Mouse (Mus musculus): ENCODE data around the gene Hist1h4h. TPM values are rescaled to one million over a fixed set of nuclear protein-coding genes. Genes with fewer than 3 reads are reported as not detected.

Gene Hist1h4h
- polyA plus RNA-seq, 1 experiment from 2014 or later, result not detected

Other genes starting within 250 kb of the Hist1h4h start
- 57.7 TPM for gene Zfp322a, start 161.8 kb upstream of the Hist1h4h start, polyA plus RNA-seq (2014; fragmentation: Illumina TruSeq; extraction: RNeasy Lipid Tissue Mini Kit (QIAGEN cat#74804); ENCODE audit: low read depth, low replicate concordance)
- 2.4 TPM for gene Abt1, start 107.2 kb upstream of the Hist1h4h start, polyA plus RNA-seq (2014; fragmentation: Illumina TruSeq; extraction: RNeasy Lipid Tissue Mini Kit (QIAGEN cat#74804); ENCODE audit: low read depth, low replicate concordance)
- gene Btn1a1, start 65.1 kb upstream of the Hist1h4h start, polyA plus RNA-seq (2014; fragmentation: Illumina TruSeq; extraction: RNeasy Lipid Tissue Mini Kit (QIAGEN cat#74804); ENCODE audit: low read depth, low replicate concordance), result not detected
- gene Btn2a2, start 42.2 kb upstream of the Hist1h4h start, polyA plus RNA-seq (2014; fragmentation: Illumina TruSeq; extraction: RNeasy Lipid Tissue Mini Kit (QIAGEN cat#74804); ENCODE audit: low read depth, low replicate concordance), result not detected
- gene Hist1h2af, start 2.9 kb downstream of the Hist1h4h start, polyA plus RNA-seq (2014; fragmentation: Illumina TruSeq; extraction: RNeasy Lipid Tissue Mini Kit (QIAGEN cat#74804); ENCODE audit: low read depth, low replicate concordance), result not detected
- not detected for gene Hist1h3g, start 4.4 kb downstream of the Hist1h4h start, polyA plus RNA-seq (2014; fragmentation: Illumina TruSeq; extraction: RNeasy Lipid Tissue Mini Kit (QIAGEN cat#74804); ENCODE audit: low read depth, low replicate concordance)
- 1.2 TPM for gene Hist1h2bh, start 12.3 kb downstream of the Hist1h4h start, polyA plus RNA-seq (2014; fragmentation: Illumina TruSeq; extraction: RNeasy Lipid Tissue Mini Kit (QIAGEN cat#74804); ENCODE audit: low read depth, low replicate concordance)
- not detected for gene Hist1h3f, start 13.0 kb downstream of the Hist1h4h start, polyA plus RNA-seq (2014; fragmentation: Illumina TruSeq; extraction: RNeasy Lipid Tissue Mini Kit (QIAGEN cat#74804); ENCODE audit: low read depth, low replicate concordance)
- not detected for gene Hist1h4f, start 20.6 kb downstream of the Hist1h4h start, polyA plus RNA-seq (2014; fragmentation: Illumina TruSeq; extraction: RNeasy Lipid Tissue Mini Kit (QIAGEN cat#74804); ENCODE audit: low read depth, low replicate concordance)
- gene Hist1h1d, start 22.2 kb downstream of the Hist1h4h start, polyA plus RNA-seq (2014; fragmentation: Illumina TruSeq; extraction: RNeasy Lipid Tissue Mini Kit (QIAGEN cat#74804); ENCODE audit: low read depth, low replicate concordance), result 3.8 TPM
- gene Hist1h3e, start 31.3 kb downstream of the Hist1h4h start, polyA plus RNA-seq (2014; fragmentation: Illumina TruSeq; extraction: RNeasy Lipid Tissue Mini Kit (QIAGEN cat#74804); ENCODE audit: low read depth, low replicate concordance), result not detected
- gene Hist1h2ae, start 40.2 kb downstream of the Hist1h4h start, polyA plus RNA-seq (2014; fragmentation: Illumina TruSeq; extraction: RNeasy Lipid Tissue Mini Kit (QIAGEN cat#74804); ENCODE audit: low read depth, low replicate concordance), result not detected
- gene Hist1h2bg, start 40.3 kb downstream of the Hist1h4h start, polyA plus RNA-seq (2014; fragmentation: Illumina TruSeq; extraction: RNeasy Lipid Tissue Mini Kit (QIAGEN cat#74804); ENCODE audit: low read depth, low replicate concordance), result not detected
- gene Hist1h2bf, start 43.1 kb downstream of the Hist1h4h start, polyA plus RNA-seq (2014; fragmentation: Illumina TruSeq; extraction: RNeasy Lipid Tissue Mini Kit (QIAGEN cat#74804); ENCODE audit: low read depth, low replicate concordance), result not detected
- not detected for gene Hist1h2ad, start 43.3 kb downstream of the Hist1h4h start, polyA plus RNA-seq (2014; fragmentation: Illumina TruSeq; extraction: RNeasy Lipid Tissue Mini Kit (QIAGEN cat#74804); ENCODE audit: low read depth, low replicate concordance)
- 0.49 TPM for gene Hist1h3d, start 44.7 kb downstream of the Hist1h4h start, polyA plus RNA-seq (2014; fragmentation: Illumina TruSeq; extraction: RNeasy Lipid Tissue Mini Kit (QIAGEN cat#74804); ENCODE audit: low read depth, low replicate concordance)
- 0.40 TPM for gene Hist1h4d, start 50.5 kb downstream of the Hist1h4h start, polyA plus RNA-seq (2014; fragmentation: Illumina TruSeq; extraction: RNeasy Lipid Tissue Mini Kit (QIAGEN cat#74804); ENCODE audit: low read depth, low replicate concordance)
- gene Hist1h2be, start 90.1 kb downstream of the Hist1h4h start, polyA plus RNA-seq (2014; fragmentation: Illumina TruSeq; extraction: RNeasy Lipid Tissue Mini Kit (QIAGEN cat#74804); ENCODE audit: low read depth, low replicate concordance), result 17.8 TPM
- 7.7 TPM for gene Hist1h1e, start 91.5 kb downstream of the Hist1h4h start, polyA plus RNA-seq (2014; fragmentation: Illumina TruSeq; extraction: RNeasy Lipid Tissue Mini Kit (QIAGEN cat#74804); ENCODE audit: low read depth, low replicate concordance)
- gene Hist1h2ac, start 152.9 kb downstream of the Hist1h4h start, polyA plus RNA-seq (2014; fragmentation: Illumina TruSeq; extraction: RNeasy Lipid Tissue Mini Kit (QIAGEN cat#74804); ENCODE audit: low read depth, low replicate concordance), result 3.4 TPM
- gene Hist1h2bc, start 153.1 kb downstream of the Hist1h4h start, polyA plus RNA-seq (2014; fragmentation: Illumina TruSeq; extraction: RNeasy Lipid Tissue Mini Kit (QIAGEN cat#74804); ENCODE audit: low read depth, low replicate concordance), result 366 TPM
- not detected for gene Hist1h1t, start 164.8 kb downstream of the Hist1h4h start, polyA plus RNA-seq (2014; fragmentation: Illumina TruSeq; extraction: RNeasy Lipid Tissue Mini Kit (QIAGEN cat#74804); ENCODE audit: low read depth, low replicate concordance)
- gene Hist1h4c, start 167.4 kb downstream of the Hist1h4h start, polyA plus RNA-seq (2014; fragmentation: Illumina TruSeq; extraction: RNeasy Lipid Tissue Mini Kit (QIAGEN cat#74804); ENCODE audit: low read depth, low replicate concordance), result 6.6 TPM
- 29.7 TPM for gene Hfe, start 179.8 kb downstream of the Hist1h4h start, polyA plus RNA-seq (2014; fragmentation: Illumina TruSeq; extraction: RNeasy Lipid Tissue Mini Kit (QIAGEN cat#74804); ENCODE audit: low read depth, low replicate concordance)
- gene Hist1h1c, start 207.8 kb downstream of the Hist1h4h start, polyA plus RNA-seq (2014; fragmentation: Illumina TruSeq; extraction: RNeasy Lipid Tissue Mini Kit (QIAGEN cat#74804); ENCODE audit: low read depth, low replicate concordance), result 67.6 TPM
- gene Hist1h3c, start 214.6 kb downstream of the Hist1h4h start, polyA plus RNA-seq (2014; fragmentation: Illumina TruSeq; extraction: RNeasy Lipid Tissue Mini Kit (QIAGEN cat#74804); ENCODE audit: low read depth, low replicate concordance), result not detected
- gene Hist1h2bb, start 215.7 kb downstream of the Hist1h4h start, polyA plus RNA-seq (2014; fragmentation: Illumina TruSeq; extraction: RNeasy Lipid Tissue Mini Kit (QIAGEN cat#74804); ENCODE audit: low read depth, low replicate concordance), result not detected
- gene Hist1h2ab, start 220.1 kb downstream of the Hist1h4h start, polyA plus RNA-seq (2014; fragmentation: Illumina TruSeq; extraction: RNeasy Lipid Tissue Mini Kit (QIAGEN cat#74804); ENCODE audit: low read depth, low replicate concordance), result not detected
- gene Hist1h3b, start 221.2 kb downstream of the Hist1h4h start, polyA plus RNA-seq (2014; fragmentation: Illumina TruSeq; extraction: RNeasy Lipid Tissue Mini Kit (QIAGEN cat#74804); ENCODE audit: low read depth, low replicate concordance), result not detected
- not detected for gene Hist1h4b, start 226.0 kb downstream of the Hist1h4h start, polyA plus RNA-seq (2014; fragmentation: Illumina TruSeq; extraction: RNeasy Lipid Tissue Mini Kit (QIAGEN cat#74804); ENCODE audit: low read depth, low replicate concordance)
- not detected for gene Hist1h4a, start 230.2 kb downstream of the Hist1h4h start, polyA plus RNA-seq (2014; fragmentation: Illumina TruSeq; extraction: RNeasy Lipid Tissue Mini Kit (QIAGEN cat#74804); ENCODE audit: low read depth, low replicate concordance)
- gene Hist1h3a, start 231.3 kb downstream of the Hist1h4h start, polyA plus RNA-seq (2014; fragmentation: Illumina TruSeq; extraction: RNeasy Lipid Tissue Mini Kit (QIAGEN cat#74804); ENCODE audit: low read depth, low replicate concordance), result not detected
- not detected for gene Hist1h1a, start 232.6 kb downstream of the Hist1h4h start, polyA plus RNA-seq (2014; fragmentation: Illumina TruSeq; extraction: RNeasy Lipid Tissue Mini Kit (QIAGEN cat#74804); ENCODE audit: low read depth, low replicate concordance)
- gene Trim38, start 238.9 kb downstream of the Hist1h4h start, polyA plus RNA-seq (2014; fragmentation: Illumina TruSeq; extraction: RNeasy Lipid Tissue Mini Kit (QIAGEN cat#74804); ENCODE audit: low read depth, low replicate concordance), result not detected

All from kidney, adult 10 weeks (tissue).